Mouse (Mus musculus) lung, postnatal 4 days (tissue): ENCODE results near the gene Olfr105-ps.

Experiments used
- DNase-seq, 2 experiments: peaks; one replicate each; pipeline ENCODE4 v3.0.0; 2021

The Olfr105-ps gene

DNA sequence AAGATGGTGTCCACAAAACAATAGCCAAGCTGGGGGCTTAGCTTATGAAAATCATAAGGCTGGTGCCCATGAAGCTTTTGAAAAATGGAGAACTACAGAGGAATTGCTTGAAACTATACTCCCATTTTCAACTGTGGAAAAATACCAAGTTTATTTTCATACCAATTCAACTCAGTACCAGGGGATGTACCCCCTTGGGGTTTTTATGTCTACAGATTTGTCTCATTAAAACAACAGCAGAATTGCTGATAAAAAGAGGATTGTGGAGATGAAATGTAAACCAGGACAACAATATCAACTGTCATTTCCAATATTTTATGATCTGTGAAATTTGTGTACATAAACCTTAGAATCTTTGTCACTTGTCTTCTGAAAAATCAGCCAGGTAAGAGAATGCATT lies at the start of gene Olfr105-ps:
Olfr105-ps (plus strand) TSS at position 301 of the 400 bp plus-strand sequence.
- DNase-seq: no peak

DNA sequence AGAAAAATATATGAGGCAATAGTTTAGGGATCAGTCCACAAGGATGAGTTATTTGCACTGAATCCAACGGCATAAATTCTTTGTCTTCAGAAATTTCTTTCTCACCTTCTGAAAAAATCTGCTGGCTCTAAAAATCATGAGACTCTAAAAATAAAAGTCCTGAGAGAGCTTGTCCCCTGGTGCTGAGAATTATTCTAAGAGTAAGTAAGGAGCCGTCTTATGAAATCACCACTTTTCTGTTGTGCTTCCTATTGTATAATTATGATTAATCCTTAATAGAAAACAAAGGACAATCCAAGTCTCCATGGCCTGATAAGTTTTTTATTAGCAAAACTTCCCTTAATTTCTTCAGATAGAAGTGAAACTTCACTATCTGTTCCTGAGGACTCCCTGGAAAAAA lies 39.2 kb upstream of the Olfr105-ps start, which contains the start of gene Olfr103:
Olfr103 (minus strand) TSS at position 101 of the 400 bp plus-strand sequence.
- DNase-seq: no peak

DNA sequence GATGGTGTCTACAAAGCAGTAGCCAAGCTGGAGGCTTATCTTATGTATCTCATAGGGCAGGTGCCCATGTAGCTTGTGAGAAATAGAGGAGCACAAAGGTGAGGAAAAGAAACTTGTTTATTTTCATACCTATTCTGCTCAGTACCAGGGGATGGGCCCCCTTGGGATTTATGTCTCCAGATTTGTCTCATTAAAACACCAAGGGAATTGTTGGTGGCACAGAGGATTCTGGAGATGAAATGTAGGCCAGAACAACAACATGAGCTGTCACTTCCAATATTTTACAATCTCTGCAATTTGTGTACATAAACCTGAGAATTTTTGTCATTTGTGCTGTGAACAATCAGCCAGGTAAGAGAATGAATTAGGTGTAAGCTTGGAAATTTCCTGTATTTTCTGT lies 19.6 kb upstream of the Olfr105-ps start, which contains the start of gene Olfr104-ps:
Olfr104-ps (plus strand) TSS at position 301 of the 400 bp plus-strand sequence.
- no peak for DNase-seq

DNA sequence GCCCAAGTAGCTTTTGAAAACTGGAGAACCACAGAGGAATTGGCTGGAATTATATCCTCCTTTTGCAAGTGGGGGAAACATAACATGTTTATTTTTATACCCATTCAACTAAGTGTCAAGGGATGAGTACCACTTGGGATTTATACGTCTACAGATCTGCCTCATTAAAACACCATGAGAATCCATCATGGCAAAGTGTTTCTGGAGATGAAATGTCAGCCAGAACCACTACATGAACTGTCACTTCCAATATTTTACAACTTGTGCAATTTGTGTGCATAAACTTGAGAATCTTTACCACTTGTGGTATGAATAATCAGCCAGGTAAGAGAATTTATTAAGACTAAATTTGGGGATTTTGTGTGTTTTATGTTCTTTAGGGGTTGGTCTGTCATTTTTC lies 11.3 kb downstream of the Olfr105-ps start, which contains the start of gene Olfr106-ps:
Olfr106-ps (plus strand) TSS at position 301 of the 400 bp plus-strand sequence.
- DNase-seq: no peak

DNA sequence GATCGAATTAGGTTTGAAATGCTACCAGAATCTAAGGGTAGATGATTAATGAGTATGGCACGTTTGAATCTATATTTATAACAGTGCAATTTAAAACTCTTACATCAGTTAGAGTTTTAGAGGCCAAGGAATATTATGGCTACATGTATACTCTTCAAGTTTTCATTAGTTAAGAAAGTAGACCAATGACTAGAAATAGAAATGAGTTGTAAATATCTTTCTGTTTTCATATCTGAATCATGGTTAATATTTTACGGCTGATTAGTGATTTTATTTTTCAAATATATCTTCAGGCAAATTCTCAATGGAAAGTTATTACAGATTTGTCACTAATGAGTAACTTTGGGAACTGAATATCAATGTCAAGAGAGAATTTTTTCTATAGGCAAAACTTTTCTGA lies 20.1 kb downstream of the Olfr105-ps start, which contains the start of gene Olfr107:
Olfr107 (plus strand) TSS at position 301 of the 400 bp plus-strand sequence.
- no peak for DNase-seq

DNA sequence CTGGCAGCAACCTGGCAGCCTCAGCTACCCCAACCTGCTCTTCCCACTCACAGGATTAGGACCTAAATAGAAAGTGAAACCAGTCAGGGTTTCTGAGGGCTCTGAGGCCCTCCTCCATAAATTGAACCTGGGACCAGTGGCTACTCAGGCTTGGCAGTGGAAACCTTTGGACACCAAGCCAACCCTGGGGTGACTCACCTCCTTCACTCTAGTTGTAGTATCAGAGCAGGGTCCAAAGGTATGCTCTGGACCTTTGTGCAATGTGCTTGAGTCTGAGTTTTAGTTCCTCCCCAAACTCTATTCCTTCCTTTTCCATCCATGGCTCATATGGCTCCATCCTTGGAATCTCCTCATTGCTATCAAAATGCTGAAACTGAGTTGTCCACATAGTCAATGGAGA lies 34.5 kb downstream of the Olfr105-ps start:
- no peak for DNase-seq
